ENCODE assay signal across 8 mouse cellular contexts in genomic region chr8:123412560-123413170, GRCm38 (mm10). TPM values are rescaled to one million over a fixed set of nuclear protein-coding genes. Genes with fewer than 3 reads are reported as not detected.
DNase-seq lines count a peak whose midpoint lies in the region; ATAC-seq lines count a peak whose summit lies in the region.

No protein-coding gene starts in this region.

- no peaks in the 10 kb centered on the region for H3K27me3 ChIP-seq in forebrain, embryonic 16.5 days (replicated peaks; ENCODE audit: control insufficient read depth, insufficient read depth, low read length)
- peaks cover 7% of the 10 kb centered on the region for H3K27me3 ChIP-seq in neural tube, embryonic 11.5 days (ENCODE audit: control insufficient read depth, insufficient read depth, low read length)

- H3K4me3 ChIP-seq in forebrain, embryonic 16.5 days (replicated peaks; ENCODE audit: low read length), result peak overlapping the region; percentile 92
- H3K4me3 ChIP-seq in neural tube, embryonic 11.5 days (ENCODE audit: low read depth, low read length), result peak overlapping the region; percentile 71

- DNase-seq in cerebellum, adult 11 months, result peak; percentile 53
- DNase-seq in cerebellum, adult 11-12 months, result peak; percentile 78
- DNase-seq in left cerebral cortex, adult 11 months (ENCODE audit: low spot score), result peak; percentile 88
- peak; percentile 77 for DNase-seq in neural tube, embryonic 11.5 days (ENCODE audit: low spot score)
- no peak for DNase-seq in urinary bladder, postnatal 36 days (ENCODE audit: low spot score in 2 of 2)

- H3K36me3 ChIP-seq in forebrain, embryonic 16.5 days (ENCODE audit: control insufficient read depth, insufficient read depth), result no peaks in the 10 kb centered on the region; the same call in none of the 2 replicates
- no peaks in the 10 kb centered on the region for H3K36me3 ChIP-seq in neural tube, embryonic 11.5 days (ENCODE audit: control insufficient read depth, insufficient read depth, low read length)

- no peaks in the 10 kb centered on the region for H3K9me3 ChIP-seq in forebrain, embryonic 16.5 days (ENCODE audit: control insufficient read depth, low read length)
- H3K9me3 ChIP-seq in neural tube, embryonic 11.5 days (ENCODE audit: control insufficient read depth, low read length), result no peaks in the 10 kb centered on the region

- peaks cover 36% of the 10 kb centered on the region for H3K4me1 ChIP-seq in forebrain, embryonic 16.5 days (replicated peaks; ENCODE audit: control insufficient read depth, insufficient read depth, low read length)
- no peaks in the 10 kb centered on the region; the same call in 1 of the 2 replicates for H3K4me1 ChIP-seq in neural tube, embryonic 11.5 days (ENCODE audit: control insufficient read depth, insufficient read depth, low read length)

- WGBS in forebrain, embryonic 16.5 days, result under 1% methylated on average over 12 of the region's 12 CpGs
- under 1% methylated on average over 12 of the region's 12 CpGs for WGBS in neural tube, embryonic 11.5 days

- H3K4me2 ChIP-seq in forebrain, embryonic 16.5 days (ENCODE audit: low read length), result peak overlapping the region; percentile 98
- H3K4me2 ChIP-seq in neural tube, embryonic 11.5 days (ENCODE audit: low read depth), result peak overlapping the region; percentile 44

- peak overlapping the region; percentile 98 for H3K27ac ChIP-seq in forebrain, embryonic 16.5 days (ENCODE audit: low read length)
- peak overlapping the region; percentile 95 for H3K27ac ChIP-seq in neural tube, embryonic 11.5 days (ENCODE audit: low read depth, low read length)

- ATAC-seq in cerebellum, adult (ENCODE audit: insufficient number of reproducible peaks, low FRiP score, low TSS enrichment), result no peak
- ATAC-seq in forebrain, embryonic 16.5 days, result peak; percentile 13
- peak; percentile 48 for ATAC-seq in neural tube, embryonic 11.5 days (ENCODE audit: insufficient read depth, low FRiP score, low TSS enrichment)
- ATAC-seq in erythroid progenitor cell, adult 5-6 weeks (replicated peaks; ENCODE audit: low FRiP score, poor library complexity, severe bottlenecking), result no peak

- peak overlapping the region; percentile 97 for H3K9ac ChIP-seq in forebrain, embryonic 16.5 days (replicated peaks; ENCODE audit: low read depth, low read length)
- H3K9ac ChIP-seq in neural tube, embryonic 11.5 days (ENCODE audit: low read length), result peak overlapping the region; percentile 91

RNA-seq across cellular contexts. Expression of gene Tubb3, which starts 1.4 kb away (rescaled TPM):
- 1,828 and 2,004 TPM in 2 replicates for polyA plus RNA-seq in forebrain, embryonic 16.5 days (2015; fragmentation: Nextera tagmentation; extraction: Ambion mirVana)
- 872 and 1,012 TPM in 2 replicates for polyA plus RNA-seq in neural tube, embryonic 11.5 days (2014; fragmentation: Nextera tagmentation; extraction: Ambion mirVana)
- total RNA-seq in erythroid progenitor cell, adult 5-6 weeks (2015; ENCODE audit: low replicate concordance), result not detected in 2 replicates
- not detected in 2 replicates for total RNA-seq in erythroid progenitor cell, adult 5-6 weeks (2017; ENCODE audit: low replicate concordance)

RNA-seq across cellular contexts. Expression of gene Mc1r, which starts 5.8 kb away (rescaled TPM):
- 0.09 and 0.12 TPM in 2 replicates for polyA plus RNA-seq in forebrain, embryonic 16.5 days (2015; fragmentation: Nextera tagmentation; extraction: Ambion mirVana)
- 0.20 TPM in 1 of 2 replicates, not detected in the other for polyA plus RNA-seq in neural tube, embryonic 11.5 days (2014; fragmentation: Nextera tagmentation; extraction: Ambion mirVana)
- total RNA-seq in erythroid progenitor cell, adult 5-6 weeks (2015; ENCODE audit: low replicate concordance), result not detected in 2 replicates
- not detected in 2 replicates for total RNA-seq in erythroid progenitor cell, adult 5-6 weeks (2017; ENCODE audit: low replicate concordance)

RNA-seq across cellular contexts. Expression of gene Def8, which starts 10.7 kb away (rescaled TPM):
- polyA plus RNA-seq in forebrain, embryonic 16.5 days (2015; fragmentation: Nextera tagmentation; extraction: Ambion mirVana), result 43.9 and 48.3 TPM in 2 replicates
- polyA plus RNA-seq in neural tube, embryonic 11.5 days (2014; fragmentation: Nextera tagmentation; extraction: Ambion mirVana), result 36.5 and 41.7 TPM in 2 replicates
- total RNA-seq in erythroid progenitor cell, adult 5-6 weeks (2015; ENCODE audit: low replicate concordance), result 8.8 and 15.1 TPM in 2 replicates
- total RNA-seq in erythroid progenitor cell, adult 5-6 weeks (2017; ENCODE audit: low replicate concordance), result 3.5 and 8.9 TPM in 2 replicates

RNA-seq across cellular contexts. Expression of gene Tcf25, which starts 39.1 kb away (rescaled TPM):
- polyA plus RNA-seq in forebrain, embryonic 16.5 days (2015; fragmentation: Nextera tagmentation; extraction: Ambion mirVana), result 283 and 303 TPM in 2 replicates
- polyA plus RNA-seq in neural tube, embryonic 11.5 days (2014; fragmentation: Nextera tagmentation; extraction: Ambion mirVana), result 211 and 217 TPM in 2 replicates
- 36.4 and 48.6 TPM in 2 replicates for total RNA-seq in erythroid progenitor cell, adult 5-6 weeks (2015; ENCODE audit: low replicate concordance)
- total RNA-seq in erythroid progenitor cell, adult 5-6 weeks (2017; ENCODE audit: low replicate concordance), result 27.2 and 70.3 TPM in 2 replicates

Comparison
In these comparisons a context has a peak if more than half of its experiments do, and no peak if none do; other contexts are left out.
1. DNase-seq: peak in cerebellum, adult 11 months (single experiment), cerebellum, adult 11-12 months (single experiment), left cerebral cortex, adult 11 months (single experiment) and neural tube, embryonic 11.5 days (single experiment); none in urinary bladder, postnatal 36 days (0 of 2).
2. ATAC-seq: peak in forebrain, embryonic 16.5 days (single experiment) and neural tube, embryonic 11.5 days (single experiment); none in cerebellum, adult (single experiment) and erythroid progenitor cell, adult 5-6 weeks (single experiment).